Mouse (Mus musculus) spleen, adult 2 months (tissue): ENCODE measurements around the gene Phyh.

ENCODE experiments used
- CTCF ChIP-seq: fragments of 200-500 bp; IDR thresholded peaks from 2 replicates; pipeline ENCODE4 v1.5.1; 2011; ENCODE audit warnings: mild to moderate bottlenecking, inconsistent platforms; ENCODE audit not compliant: insufficient read depth, insufficient read length, insufficient replicate concordance; ENCODE audit errors: extremely low read depth
- POLR2A ChIP-seq: fragments of 200-500 bp; IDR thresholded peaks from 2 replicates; pipeline ENCODE4 v1.6.1; 2011; ENCODE audit warnings: low read depth, low read length, inconsistent platforms

GRCm38 (mm10) chr2:4916037-4916436, 2.8 kb upstream of the Phyh start:
- TF ChIP-seq CTCF (no peak), POLR2A (no peak)
